Mouse (Mus musculus) CH12.LX (cell line): Measurements from ENCODE around the gene Rint1. TPM values are rescaled to one million over a fixed set of nuclear protein-coding genes. Genes with fewer than 3 reads are reported as not detected.
"Not testable (repeated sequence)": the region's sequence is repeated elsewhere in the genome, so short reads cannot be mapped to it uniquely, and the experiment has no call there.

Experiments
- DNase-seq: peaks from one replicate; pipeline ENCODE4 v3.0.0-alpha.2; 2013; ENCODE audit errors: extremely low read depth
- H3K27ac ChIP-seq: 2 replicates; pipeline ENCODE4 v1.5.1; 2012; ENCODE audit warnings: low read depth, mild to moderate bottlenecking, control low read depth, moderate library complexity; ENCODE audit not compliant: insufficient read depth
- H3K27me3 ChIP-seq: replicated peaks from 2 replicates; pipeline ENCODE3; 2012; ENCODE audit warnings: inconsistent platforms
- H3K36me3 ChIP-seq, 2 experiments: replicated peaks in 1 of 2; 2 replicates each; pipeline versions ENCODE3 to v1.6.1; 2012; ENCODE audit warnings: inconsistent platforms in 1 of 2, low read length in 1 of 2, mild to moderate bottlenecking in 1 of 2, mixed read lengths in 1 of 2, moderate library complexity in 1 of 2; ENCODE audit not compliant: control insufficient read depth in 1 of 2, insufficient read depth in 1 of 2
- H3K4me1 ChIP-seq, 2 experiments: 2 replicates each; pipeline ENCODE4 v1.6.1; 2012; ENCODE audit warnings: inconsistent platforms in 1 of 2, moderate library complexity in 1 of 2; ENCODE audit not compliant: insufficient read depth in 2 of 2, control insufficient read depth in 1 of 2
- H3K4me2 ChIP-seq: 2 replicates; pipeline ENCODE4 v1.6.1; 2012; ENCODE audit warnings: low read depth, mild to moderate bottlenecking, control low read depth; ENCODE audit not compliant: poor library complexity, insufficient read depth, severe bottlenecking
- H3K4me3 ChIP-seq, 3 experiments: fragments of 150-350 bp in 1 of 3; sonication (generic) in 1 of 3; replicated peaks in 1 of 3; 2 replicates each; pipeline versions ENCODE3 to v1.5.1; 2011 to 2012; ENCODE audit warnings: low read depth in 2 of 3, low read length in 2 of 3, mild to moderate bottlenecking in 2 of 3, moderate library complexity in 2 of 3, control low read depth in 1 of 3, improper control_type of control experiment in 1 of 3, inconsistent platforms in 1 of 3, mixed read lengths in 1 of 3; ENCODE audit not compliant: poor library complexity in 1 of 3
- H3K79me2 ChIP-seq: replicated peaks from 2 replicates; pipeline ENCODE4 v1.6.1; 2012; ENCODE audit warnings: mild to moderate bottlenecking, moderate library complexity; ENCODE audit not compliant: control insufficient read depth, poor library complexity, insufficient read depth, severe bottlenecking; ENCODE audit errors: extremely low read depth
- H3K9ac ChIP-seq: 2 replicates; pipeline ENCODE4 v1.6.1; 2012; ENCODE audit warnings: low read depth, mild to moderate bottlenecking, control low read depth, moderate library complexity; ENCODE audit not compliant: insufficient read depth
- H3K9me3 ChIP-seq: replicated peaks from 2 replicates; pipeline ENCODE3; 2012; ENCODE audit warnings: low read length, inconsistent platforms, mixed read lengths
- BHLHE40 ChIP-seq: IDR thresholded peaks from 2 replicates; pipeline ENCODE4 v1.6.1; 2011; ENCODE audit warnings: mild to moderate bottlenecking, low read depth, low read length, improper control_type of control experiment
- CHD1 ChIP-seq: IDR thresholded peaks from 2 replicates; pipeline ENCODE4 v1.6.1; 2012; ENCODE audit warnings: low read depth, low read length, improper control_type of control experiment, inconsistent platforms
- CTCF ChIP-seq, 2 experiments: IDR thresholded peaks in 1 of 2; conservative IDR thresholded peaks in 1 of 2; 2 replicates each; pipeline ENCODE4 v1.5.1; 2011 to 2012; ENCODE audit warnings: low read depth in 2 of 2, low read length in 2 of 2, improper control_type of control experiment in 1 of 2, inconsistent platforms in 1 of 2, mild to moderate bottlenecking in 1 of 2, moderate library complexity in 1 of 2
- E2F4 ChIP-seq: IDR thresholded peaks from 2 replicates; pipeline ENCODE4 v1.6.1; 2011; ENCODE audit warnings: low read depth, low read length, improper control_type of control experiment; ENCODE audit not compliant: insufficient replicate concordance
- ELF1 ChIP-seq: IDR thresholded peaks from 2 replicates; pipeline ENCODE4 v1.6.1; 2014; ENCODE audit warnings: low read depth, mild to moderate bottlenecking, inconsistent platforms, low read length, improper control_type of control experiment
- IRF4 ChIP-seq: IDR thresholded peaks from 2 replicates; pipeline ENCODE4 v1.6.1; 2014; ENCODE audit warnings: low read depth, mild to moderate bottlenecking, inconsistent platforms, low read length, improper control_type of control experiment
- MAX ChIP-seq: IDR thresholded peaks from 2 replicates; pipeline ENCODE4 v1.6.1; 2011; ENCODE audit warnings: low read length, improper control_type of control experiment
- MYC ChIP-seq: IDR thresholded peaks from 2 replicates; pipeline ENCODE4 v1.6.1; 2011; ENCODE audit warnings: low read depth, mild to moderate bottlenecking, improper control_type of control experiment, low read length
- NELFE ChIP-seq: IDR thresholded peaks from 2 replicates; pipeline ENCODE4 v1.6.1; 2011; ENCODE audit warnings: low read depth, low read length, improper control_type of control experiment
- NRF1 ChIP-seq: IDR thresholded peaks from 2 replicates; pipeline ENCODE4 v1.6.1; 2014; ENCODE audit warnings: low read depth, mild to moderate bottlenecking, inconsistent platforms, low read length, improper control_type of control experiment, moderate library complexity
- PAX5 ChIP-seq: IDR thresholded peaks from 2 replicates; pipeline ENCODE4 v1.6.1; 2012; ENCODE audit warnings: low read length, inconsistent platforms, mixed read lengths
- POLR2AphosphoS2 ChIP-seq: IDR thresholded peaks from 2 replicates; pipeline ENCODE4 v1.6.1; 2011; ENCODE audit warnings: low read depth, low read length, improper control_type of control experiment
- RAD21 ChIP-seq: IDR thresholded peaks from 2 replicates; pipeline ENCODE4 v1.6.1; 2011; ENCODE audit warnings: low read depth, mild to moderate bottlenecking, low read length, improper control_type of control experiment, moderate library complexity
- RCOR1 ChIP-seq: conservative IDR thresholded peaks from 2 replicates; pipeline ENCODE4 v1.6.1; 2012; ENCODE audit warnings: low read depth, mild to moderate bottlenecking, inconsistent platforms, low read length, improper control_type of control experiment
- SMC3 ChIP-seq: IDR thresholded peaks from 2 replicates; pipeline ENCODE4 v1.6.1; 2011; ENCODE audit warnings: low read depth, low read length, improper control_type of control experiment
- UBTF ChIP-seq: IDR thresholded peaks from 2 replicates; pipeline ENCODE4 v1.6.1; 2012; ENCODE audit warnings: low read depth, mild to moderate bottlenecking, inconsistent platforms, low read length, improper control_type of control experiment, moderate library complexity
- USF1 ChIP-seq: IDR thresholded peaks from 2 replicates; pipeline ENCODE4 v1.6.1; 2014; ENCODE audit warnings: low read depth, mild to moderate bottlenecking, inconsistent platforms, low read length, improper control_type of control experiment
- ZMIZ1 ChIP-seq: IDR thresholded peaks from 2 replicates; pipeline ENCODE4 v1.6.1; 2012; ENCODE audit warnings: low read depth, mild to moderate bottlenecking, inconsistent platforms, low read length, improper control_type of control experiment
- dilution Hi-C: fragments of 300-500 bp; cut with MboI; formaldehyde crosslinking; loops from 2 replicates; pipeline ENCODE4 v1.14.3; 2020; ENCODE audit warnings: low sequenced_read_pairs; ENCODE audit not compliant: extremely low pct_unique_long_range_greater_than_20kb, extremely low pct_ligation_motif_present
- in situ Hi-C: fragments of 300-500 bp; cut with MboI; formaldehyde crosslinking; loops from 3 replicates; pipeline ENCODE4 v1.14.3; 2019; ENCODE audit warnings: low sequenced_read_pairs, low pct_ligation_motif_present, low pct_unique_long_range_greater_than_20kb, mixed read lengths
- polyA plus RNA-seq: library from polyadenylated mRNA; unstranded; fragments of >175 nt; gene quantifications from 2 replicates; pipeline ENCODE4 v1.2.1, GENCODE M21; 2012; ENCODE audit warnings: low read depth; ENCODE audit not compliant: insufficient read length
- total RNA-seq, 2 experiments: library from RNA; depleted of rRNA; stranded (reverse); fragments of 300-350 nt in 1 of 2; fragments of >200 nt in 1 of 2; gene quantifications; 2 replicates each; pipeline ENCODE4 v1.2.3; 2012 to 2014

Rint1 gene
- total and polyA plus RNA-seq, 3 experiments: 14.7 to 17.6 (median 16.2) TPM

DNA sequence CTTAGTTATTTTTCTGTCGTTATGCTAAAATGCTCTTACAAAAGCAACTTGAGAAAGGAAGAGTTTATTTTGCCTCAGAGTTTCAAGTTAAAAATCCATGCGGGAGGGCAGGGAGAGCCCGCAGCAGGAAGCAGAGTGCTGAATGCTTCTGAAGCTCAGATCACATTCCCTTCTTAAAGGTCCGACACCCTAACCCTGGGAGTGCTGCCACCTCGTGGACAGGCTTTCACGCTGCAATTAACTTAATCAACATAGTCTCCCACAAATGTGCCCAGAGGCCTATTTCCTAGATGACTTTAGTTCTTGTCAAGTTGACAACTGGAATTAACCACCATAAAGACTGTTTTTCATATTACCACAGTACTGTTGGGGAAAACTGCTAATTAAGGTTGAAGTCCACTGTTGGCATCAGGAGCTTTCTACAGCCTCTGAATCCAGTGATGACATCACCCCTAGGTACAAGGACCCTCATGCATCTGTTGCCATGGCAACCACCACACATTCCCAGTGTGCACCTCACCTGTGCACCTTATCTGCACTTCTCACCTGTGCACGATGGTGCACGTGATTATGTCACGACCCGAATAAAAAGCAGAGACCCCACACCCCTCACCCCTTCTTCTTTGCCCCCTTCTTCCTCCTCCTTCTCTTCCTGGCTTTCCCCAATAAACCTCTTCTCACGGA is 39.0 kb downstream of the Rint1 start:
- no peak overlapping the region for H3K9ac ChIP-seq
- no peak overlapping the region for H3K27ac ChIP-seq
- H3K4me1 ChIP-seq: 0 out of 4 replicates have a peak, but pooled peaks cover 2 to 6% of the 10 kb centered on the region in 2 experiments
- no peak overlapping the region for H3K4me2 ChIP-seq
- no peaks in the 10 kb centered on the region for H3K27me3 ChIP-seq
- no peaks in the 10 kb centered on the region for H3K79me2 ChIP-seq
- in situ Hi-C loops: no loop called here
- TF ChIP-seq CTCF (conservative IDR thresholded peaks at IDR 0.05 in 1 of 2, IDR thresholded peaks at IDR 0.05 in 1 of 2; ENCODE audit: low read depth in 2 of 2, low read length in 2 of 2) (peak; percentile 84 to 88), IRF4 (no peak), UBTF (no peak), ELF1 (0 out of 2 replicates have a peak, but pooled peaks have one; percentile 16), RAD21 (peak; percentile 45), SMC3 (peak; percentile 53)
- H3K36me3 ChIP-seq: peaks cover 0 to 9% of the 10 kb centered on the region in 2 experiments
- no peak overlapping the region for H3K4me3 ChIP-seq
- DNase-seq: peak; percentile 79
- no peaks in the 10 kb centered on the region for H3K9me3 ChIP-seq
- dilution Hi-C loops: no loop called here

GRCm38 (mm10) chr5:23830897-23831752 is 43.6 kb downstream of the Rint1 start:
- in situ Hi-C loops: no loop called here
- H3K9me3 ChIP-seq: no peaks in the 10 kb centered on the region
- no peaks in the 10 kb centered on the region for H3K27me3 ChIP-seq
- no peak overlapping the region for H3K4me3 ChIP-seq
- no peak overlapping the region for H3K9ac ChIP-seq
- H3K27ac ChIP-seq: no peak overlapping the region
- no peaks in the 10 kb centered on the region for H3K79me2 ChIP-seq
- no peak for TF ChIP-seq PAX5
- no peak for TF ChIP-seq NELFE
- no peak for TF ChIP-seq RCOR1
- no peak for TF ChIP-seq E2F4
- no peak for TF ChIP-seq SMC3
- no peak for TF ChIP-seq RAD21
- TF ChIP-seq MAX: no peak
- TF ChIP-seq BHLHE40: no peak
- no peak for TF ChIP-seq UBTF
- TF ChIP-seq MYC: no peak
- TF ChIP-seq ZMIZ1: no peak
- no peak for TF ChIP-seq CHD1
- TF ChIP-seq ELF1: no peak
- no peak for TF ChIP-seq NRF1
- TF ChIP-seq USF1: no peak
- no peak for TF ChIP-seq POLR2AphosphoS2
- TF ChIP-seq CTCF (conservative IDR thresholded peaks at IDR 0.05 in 1 of 2, IDR thresholded peaks at IDR 0.05 in 1 of 2; ENCODE audit: low read depth in 2 of 2, low read length in 2 of 2): no peak
- no peak overlapping the region for H3K4me2 ChIP-seq
- dilution Hi-C loops: no loop called here
- H3K36me3 ChIP-seq: no peaks in the 10 kb centered on the region
- peaks cover 1 to 2% of the 10 kb centered on the region in 2 experiments; a peak in 1 of 4 replicates for H3K4me1 ChIP-seq
- DNase-seq: no peak

DNA sequence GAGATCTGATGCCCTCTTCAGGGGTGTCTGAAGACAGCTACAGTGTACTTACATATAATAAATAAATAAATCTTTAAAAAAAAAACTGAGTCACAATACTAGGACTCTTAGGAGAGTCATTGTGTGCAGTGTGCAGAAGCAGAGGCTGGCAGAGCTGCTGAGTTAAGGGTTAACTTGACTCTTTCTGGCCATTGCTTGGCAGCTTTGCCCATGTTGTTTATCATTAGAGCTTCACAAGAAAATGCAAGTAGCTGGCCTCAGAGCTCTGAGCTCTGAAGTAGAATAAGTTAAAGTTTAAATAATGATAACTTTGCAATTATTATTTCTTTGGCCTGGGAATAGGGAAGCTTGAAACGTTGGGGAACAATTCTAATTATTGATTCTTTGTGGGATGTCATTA is 48.2 kb downstream of the Rint1 start:
- in situ Hi-C loops, DNase-seq, dilution Hi-C loops, H3K27me3 ChIP-seq, H3K27ac ChIP-seq, H3K9me3 ChIP-seq, H3K4me1 ChIP-seq, H3K4me2 ChIP-seq, H3K79me2 ChIP-seq, H3K4me3 ChIP-seq, H3K9ac ChIP-seq: not testable (repeated sequence)
- H3K36me3 ChIP-seq: peaks cover 7 to 24% of the 10 kb centered on the region in 2 experiments
